Mouse (Mus musculus) urinary bladder, postnatal 14 days (tissue): ENCODE measurements around the gene Baz1a.
A peak's percentile ranks its signal among the peaks of the same experiment; 100 is the strongest.
"Not testable (repeated sequence)": the region's sequence is repeated elsewhere in the genome, so short reads cannot be mapped to it uniquely, and the experiment has no call there.

Experiments used
- DNase-seq: peaks from one replicate; pipeline ENCODE4 v3.0.0; 2021; ENCODE audit warnings: low spot score

The Baz1a gene

DNA sequence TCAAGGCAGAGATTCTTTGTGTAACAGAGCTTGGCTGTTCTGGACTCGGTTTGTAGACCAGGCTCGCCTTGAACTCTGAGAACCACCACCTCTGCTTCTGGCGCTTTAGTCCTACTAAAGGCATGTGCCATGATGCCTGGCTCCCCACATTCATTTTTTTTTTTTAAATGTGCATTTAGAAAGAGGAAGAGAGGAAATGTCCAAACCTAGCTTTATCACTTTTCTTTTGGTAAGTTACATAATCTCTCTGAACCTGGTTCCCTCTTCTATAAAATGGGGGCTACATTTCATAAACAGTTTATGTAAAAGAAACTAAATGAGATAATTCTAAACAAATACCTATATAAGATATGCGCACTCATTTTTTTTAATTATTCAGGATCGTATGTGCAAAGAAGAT, 33.2 kb downstream of the Baz1a start:
- no peak for DNase-seq

DNA sequence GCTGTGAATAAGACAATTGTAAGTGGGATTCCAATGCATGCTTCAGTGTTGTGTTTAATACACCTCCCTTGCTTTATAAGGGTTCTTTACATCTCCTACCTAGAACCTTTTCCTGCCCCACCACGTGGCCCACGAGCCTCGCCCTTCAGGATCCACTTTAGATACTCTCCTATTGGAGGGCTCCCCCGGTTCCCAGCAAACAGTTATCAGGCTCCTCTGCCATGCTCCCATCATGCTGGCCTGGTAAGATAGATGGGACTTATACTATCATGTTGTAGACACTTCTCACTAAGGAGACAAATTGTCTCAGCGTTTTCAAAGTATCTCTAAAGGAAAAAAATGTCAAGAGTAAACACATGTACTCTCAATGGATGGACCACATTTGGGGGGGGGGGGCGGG, 33.6 kb downstream of the Baz1a start:
- DNase-seq = no peak

DNA sequence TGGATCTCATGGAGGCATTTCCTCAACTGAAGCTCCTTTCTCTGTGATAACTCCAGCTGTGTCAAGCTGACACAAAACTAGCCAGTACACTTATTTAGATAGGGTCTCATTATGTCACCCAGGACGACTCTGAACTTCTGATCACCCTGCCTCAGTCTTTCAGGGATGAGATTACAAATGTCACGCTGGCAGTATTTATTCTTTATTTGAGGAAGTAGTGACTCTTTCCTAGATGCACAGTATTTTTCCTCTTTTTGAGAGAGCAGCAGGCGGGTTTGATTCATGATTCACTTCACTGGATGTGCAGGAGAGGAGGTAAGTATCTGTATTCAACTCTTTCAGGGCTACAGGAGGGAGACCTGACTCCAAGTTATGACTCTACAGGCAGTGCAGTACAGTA, 45.1 kb downstream of the Baz1a start:
- DNase-seq = no peak

DNA sequence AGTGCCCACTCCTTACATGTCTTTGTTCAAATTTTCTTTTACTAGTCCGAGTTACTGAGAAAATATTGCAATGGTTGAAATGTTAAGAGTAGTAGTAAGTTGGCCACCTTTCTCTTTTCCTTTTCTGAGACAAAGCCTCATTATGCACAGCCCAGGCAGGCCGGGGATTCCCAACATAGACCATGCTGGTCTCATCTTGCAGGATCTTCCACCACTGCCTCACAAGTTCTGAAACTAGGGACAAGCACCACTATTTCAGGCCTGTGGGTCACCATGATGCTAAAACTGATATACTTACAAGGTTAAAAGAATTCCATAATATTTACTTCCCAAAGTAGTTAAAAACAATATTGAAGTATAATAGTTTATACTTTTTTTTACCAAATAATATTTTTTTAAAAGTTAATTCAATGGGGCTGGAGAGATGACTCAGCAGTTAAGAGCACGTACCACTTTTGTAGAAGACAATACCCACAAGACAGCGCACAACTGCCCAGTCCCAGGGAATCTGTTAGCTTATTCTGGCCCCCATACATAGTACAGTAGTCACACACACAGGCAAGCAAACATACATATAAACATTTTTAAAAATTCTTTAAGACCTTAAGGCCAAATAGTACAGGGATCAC, 48.5 kb downstream of the Baz1a start:
- DNase-seq = no peak

DNA sequence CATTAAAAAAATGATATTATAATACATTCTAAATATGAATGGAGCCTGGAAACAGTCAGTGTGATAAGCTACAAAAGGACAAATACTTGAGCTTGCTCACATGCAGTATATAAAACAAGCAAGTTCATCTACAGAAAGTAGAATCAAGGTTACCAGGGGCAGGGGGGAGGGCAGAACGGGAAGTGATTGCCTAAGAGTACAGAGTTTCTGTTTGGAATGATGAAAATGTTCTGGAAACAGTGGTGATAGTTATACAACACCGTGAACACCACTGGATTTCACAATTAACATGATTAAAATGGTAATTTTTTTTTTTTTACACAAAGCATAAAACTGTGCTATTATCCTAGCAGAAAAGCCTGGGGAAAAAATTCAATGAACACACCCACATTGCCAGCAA, 54.6 kb downstream of the Baz1a start:
- DNase-seq = no peak

DNA sequence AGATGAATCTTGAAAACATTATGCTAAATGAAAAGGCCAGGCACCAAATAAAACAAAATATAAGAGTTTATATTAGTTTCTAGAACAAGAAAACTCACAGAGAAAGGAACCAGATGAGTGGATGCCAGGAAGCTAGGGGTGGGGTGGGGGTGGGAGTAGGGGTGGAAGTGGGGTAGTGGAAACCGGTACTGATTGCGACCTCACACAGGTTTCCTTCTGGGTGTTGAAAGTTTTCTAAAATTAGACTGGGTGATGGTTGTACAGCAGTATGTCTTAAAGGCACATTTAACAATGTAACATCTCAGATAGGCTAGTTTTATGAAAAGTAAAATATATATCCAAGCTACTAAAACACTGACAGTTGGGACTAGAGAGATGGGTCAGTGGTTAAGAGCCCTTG, 57.2 kb downstream of the Baz1a start:
- DNase-seq = no peak

DNA sequence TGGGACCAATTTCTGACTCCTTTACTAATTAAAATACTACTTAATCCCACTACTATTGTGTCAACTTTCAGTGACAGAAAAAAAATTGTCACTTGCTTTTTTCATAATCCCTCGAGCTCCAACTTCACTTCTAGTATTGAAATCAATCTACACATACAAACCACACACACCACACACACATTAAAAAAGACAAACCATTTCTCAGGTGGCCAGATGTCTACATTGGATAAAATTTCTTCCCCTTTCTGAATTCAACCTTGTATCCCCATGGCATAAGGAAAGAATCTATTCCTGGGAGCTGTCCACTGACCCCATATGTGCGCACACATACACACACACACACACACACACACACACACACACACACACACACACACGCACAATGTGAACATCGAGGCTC, 57.7 kb downstream of the Baz1a start:
- DNase-seq = no peak

DNA sequence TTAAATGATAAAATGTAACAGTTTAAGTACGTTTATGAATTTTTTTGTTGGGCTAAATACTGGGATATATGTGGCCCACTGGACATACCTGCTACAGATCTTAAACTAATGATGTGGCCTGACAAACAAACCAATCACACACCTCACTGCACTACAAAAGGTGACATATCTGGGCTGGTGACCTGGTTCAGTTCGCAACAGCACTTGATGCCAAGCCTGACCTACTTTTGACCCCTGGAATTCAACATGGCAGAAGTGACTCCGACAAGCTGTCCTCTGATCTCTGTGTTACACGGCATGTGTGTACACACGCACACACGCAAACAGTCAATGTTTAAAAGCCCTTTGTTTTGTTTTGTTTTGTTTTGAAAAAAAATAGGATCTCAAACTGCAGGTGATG, 68.0 kb downstream of the Baz1a start:
- DNase-seq = no peak

DNA sequence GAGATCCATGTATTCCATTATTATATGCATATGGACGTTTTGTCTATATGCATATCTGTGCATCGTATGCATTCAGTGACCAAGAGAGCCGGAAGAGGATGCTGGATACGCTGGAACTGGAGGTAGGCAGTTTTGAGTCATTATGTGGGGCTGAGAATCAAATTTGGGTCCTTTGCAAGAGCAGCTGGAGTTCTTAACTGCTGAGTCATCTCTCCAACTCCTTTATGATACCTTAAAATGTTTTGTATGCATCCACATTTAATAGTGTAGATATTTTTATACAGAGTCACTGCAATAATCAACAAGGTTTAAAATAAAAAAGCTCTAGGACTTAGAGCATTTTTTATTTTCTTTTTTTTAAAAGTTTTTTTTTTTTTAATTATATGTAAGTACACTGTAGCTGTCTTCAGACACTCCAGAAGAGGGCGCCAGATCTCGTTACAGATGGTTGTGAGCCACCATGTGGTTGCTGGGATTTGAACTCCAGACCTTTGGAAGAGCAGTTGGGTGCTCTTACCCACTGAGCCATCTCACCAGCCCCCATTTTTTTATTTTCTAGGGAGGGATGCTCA, 71.5 kb downstream of the Baz1a start:
- DNase-seq = not testable (repeated sequence)

DNA sequence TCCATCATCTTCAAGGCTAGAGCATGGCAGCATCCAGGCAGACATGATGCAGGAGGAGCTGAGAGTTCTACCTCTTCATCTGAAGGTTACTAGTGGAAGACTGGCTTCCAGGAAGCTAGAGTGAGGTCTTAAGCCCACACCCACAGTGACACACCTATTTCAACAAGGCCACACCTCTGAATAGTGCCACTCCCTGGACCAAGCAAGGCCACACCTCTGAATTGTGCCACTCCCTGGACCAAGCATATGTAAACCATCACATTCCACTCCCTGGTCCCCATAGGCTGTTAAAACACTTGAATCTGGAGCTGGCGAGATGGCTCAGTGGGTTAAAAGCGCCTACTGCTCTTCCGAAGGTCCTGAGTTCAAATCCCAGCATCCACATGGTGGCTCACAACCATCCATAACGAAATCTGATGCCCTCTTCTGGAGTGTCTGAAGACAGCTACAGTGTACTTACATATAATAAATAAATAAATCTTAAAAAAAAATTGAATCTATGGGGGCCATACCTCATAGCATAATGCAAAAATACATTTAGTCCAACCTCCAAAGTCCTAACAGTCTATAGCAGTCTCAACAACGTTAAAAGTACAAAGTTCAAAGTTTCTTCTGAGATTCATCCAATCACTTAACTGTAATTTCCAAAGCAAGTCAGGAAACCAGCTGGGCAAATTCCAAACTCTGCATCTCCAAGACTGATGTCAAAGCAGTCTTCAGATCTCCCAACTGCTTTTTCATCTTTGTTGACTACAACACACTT, 76.4 kb downstream of the Baz1a start:
- not testable (repeated sequence) for DNase-seq

DNA sequence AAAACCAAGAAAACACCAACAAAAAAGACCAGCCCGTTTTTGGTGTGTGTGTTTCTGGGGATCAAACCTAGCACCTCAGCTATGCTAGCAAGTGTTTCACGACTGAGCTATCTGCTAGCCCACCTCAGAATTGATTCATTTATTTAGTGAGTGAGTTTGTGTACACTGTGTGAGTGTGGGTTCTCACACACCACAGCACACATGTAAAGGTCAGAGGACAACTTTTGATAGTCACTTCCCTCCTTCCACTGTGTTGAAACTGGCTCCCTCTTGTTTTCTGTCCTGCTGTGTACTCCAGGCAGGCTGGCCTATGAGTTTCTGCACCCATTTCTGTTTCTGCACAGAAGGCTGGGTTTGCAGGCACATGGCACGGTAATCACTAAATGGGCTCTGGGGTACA, 103.8 kb downstream of the Baz1a start:
- DNase-seq = no peak

DNA sequence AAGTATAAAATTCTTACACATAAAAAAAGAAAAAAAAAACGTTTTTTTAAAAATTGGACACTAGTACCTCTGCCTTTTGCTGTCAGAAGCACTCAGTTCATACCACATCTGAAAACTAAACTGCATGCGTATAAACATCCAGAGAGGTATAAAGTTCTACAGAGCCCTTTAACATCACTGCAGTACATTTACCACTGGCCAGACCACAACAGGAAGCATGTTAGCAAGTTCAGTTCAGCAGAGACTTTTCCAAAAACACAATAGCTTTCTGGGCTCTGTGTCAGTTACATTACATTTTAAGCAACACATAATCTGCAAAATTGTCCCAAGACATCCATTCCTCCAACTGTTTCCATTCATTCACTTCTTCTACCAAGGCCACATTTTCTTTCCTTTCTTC, 121.6 kb downstream of the Baz1a start:
- not testable (repeated sequence) for DNase-seq

DNA sequence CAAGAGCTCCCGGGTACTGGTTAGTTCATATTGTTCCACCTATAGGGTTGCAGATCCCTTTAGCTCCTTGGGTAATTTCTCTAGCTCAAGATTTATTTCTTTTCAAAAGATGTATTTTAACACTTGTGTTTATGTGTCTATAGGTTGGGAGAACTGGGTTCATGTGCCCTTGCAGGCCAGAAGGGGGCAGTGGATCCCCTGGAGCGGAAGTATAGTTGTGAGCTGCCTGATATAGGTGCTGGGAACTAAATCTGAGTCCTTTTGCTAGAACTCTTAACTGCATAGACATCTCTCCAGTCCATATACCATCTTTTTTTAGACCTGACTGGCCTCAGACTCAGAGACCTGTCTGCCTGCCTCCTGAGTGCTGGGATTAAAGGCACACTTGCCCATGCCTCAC, 123.7 kb downstream of the Baz1a start:
- no peak for DNase-seq

DNA sequence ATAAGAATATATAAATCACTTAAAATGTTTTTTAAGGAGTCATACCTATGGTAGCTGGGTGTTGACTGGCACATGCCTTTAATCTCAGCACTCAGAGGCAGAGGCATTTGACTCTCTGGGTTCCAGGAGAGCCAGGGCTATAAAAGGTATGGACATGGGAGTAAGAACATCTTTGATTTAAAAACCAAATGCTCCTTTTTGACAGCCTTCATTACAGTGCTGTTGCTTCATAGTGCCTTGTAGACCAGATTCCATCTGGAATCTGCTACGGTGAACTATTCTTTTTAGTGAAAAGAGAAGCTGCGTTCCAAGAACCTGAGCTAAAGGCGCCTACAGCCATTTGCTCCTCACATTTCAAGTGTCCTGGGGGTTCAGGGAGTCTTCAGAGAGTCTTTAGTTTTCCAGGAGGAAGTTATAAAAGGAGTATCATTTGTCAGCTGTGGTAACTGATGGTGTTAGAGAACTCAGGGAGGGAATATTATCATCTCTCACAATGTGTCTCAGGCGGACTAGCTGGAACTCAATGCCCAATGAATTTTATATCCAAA, 126.5 kb downstream of the Baz1a start:
- no peak for DNase-seq

DNA sequence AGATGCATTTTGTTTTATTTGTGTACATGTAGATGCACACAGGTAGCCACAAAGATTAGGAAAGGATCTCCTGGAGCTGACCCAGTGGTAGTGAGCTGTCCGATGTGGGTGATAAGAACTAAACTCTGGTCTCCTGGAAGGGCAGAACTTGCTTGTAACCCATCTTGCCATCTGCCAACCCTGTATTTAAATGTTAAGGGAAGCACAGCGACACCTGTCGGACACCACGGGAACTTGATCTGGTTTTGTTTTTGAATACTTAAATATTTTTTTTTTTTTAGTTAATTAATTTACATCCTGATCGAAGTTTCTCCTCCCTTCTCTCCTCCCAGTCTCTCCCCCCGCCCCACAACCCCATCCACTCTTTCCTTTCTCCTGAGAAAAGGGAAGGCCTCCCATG, 134.5 kb downstream of the Baz1a start:
- DNase-seq = peak; percentile 74

DNA sequence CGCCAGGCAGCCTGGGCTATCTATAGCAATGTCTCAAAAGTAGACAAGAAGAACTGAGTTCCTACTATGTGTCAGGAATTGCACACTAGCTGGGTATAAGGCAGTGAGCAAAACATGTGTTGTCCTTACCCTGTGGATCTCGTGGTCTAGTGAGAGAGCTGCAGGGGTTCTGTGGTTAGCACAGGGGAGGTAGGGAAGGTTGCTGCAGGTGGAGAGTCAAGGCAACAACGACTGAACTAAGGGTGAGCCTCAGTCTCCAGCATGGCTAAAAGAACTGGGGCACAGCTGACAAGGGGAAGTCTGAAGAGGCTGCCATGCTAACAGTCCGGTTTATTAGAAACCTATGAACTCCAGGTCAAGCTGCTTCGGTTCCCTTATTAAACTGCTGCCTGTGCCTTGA, 134.9 kb downstream of the Baz1a start:
- no peak for DNase-seq

DNA sequence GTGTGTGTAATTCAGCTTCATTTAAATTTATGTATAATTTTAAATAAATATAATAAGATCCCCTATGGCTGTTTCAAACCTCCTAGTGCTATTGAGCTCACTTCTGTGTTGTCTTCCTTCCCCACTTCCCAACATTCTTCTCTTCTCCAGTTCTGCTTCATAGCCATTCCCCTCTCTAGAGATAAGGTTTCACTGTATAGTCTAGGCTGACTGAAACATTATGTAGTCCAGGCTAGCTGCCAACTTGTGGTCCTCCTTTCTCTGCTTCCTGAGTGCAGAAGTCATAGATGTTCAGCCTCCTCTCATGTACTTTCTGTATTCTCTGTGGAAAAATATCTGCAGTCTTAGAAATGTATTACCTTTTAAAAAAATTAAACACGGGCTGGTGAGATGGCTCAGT, 136.3 kb downstream of the Baz1a start:
- DNase-seq = no peak

DNA sequence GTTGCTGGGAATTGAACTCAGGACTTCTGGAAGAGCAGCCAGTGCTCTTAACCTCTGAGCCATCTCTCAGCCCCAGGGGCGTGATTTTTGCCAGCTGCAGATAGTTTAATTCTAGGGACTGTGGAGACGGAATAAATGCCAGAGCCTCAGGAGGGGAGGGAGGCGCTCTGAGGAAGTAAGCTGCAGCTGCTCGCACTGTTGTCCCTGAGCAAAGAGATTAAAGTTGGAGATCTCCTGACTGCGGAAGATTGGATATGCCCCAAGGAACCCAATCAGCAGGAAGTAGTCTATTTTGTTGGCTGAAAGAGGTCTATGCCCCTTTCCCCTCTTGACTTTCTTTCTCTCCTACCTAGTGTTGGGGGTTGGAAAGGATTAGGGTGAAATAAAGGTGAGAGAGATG, 137.3 kb downstream of the Baz1a start:
- DNase-seq = no peak

DNA sequence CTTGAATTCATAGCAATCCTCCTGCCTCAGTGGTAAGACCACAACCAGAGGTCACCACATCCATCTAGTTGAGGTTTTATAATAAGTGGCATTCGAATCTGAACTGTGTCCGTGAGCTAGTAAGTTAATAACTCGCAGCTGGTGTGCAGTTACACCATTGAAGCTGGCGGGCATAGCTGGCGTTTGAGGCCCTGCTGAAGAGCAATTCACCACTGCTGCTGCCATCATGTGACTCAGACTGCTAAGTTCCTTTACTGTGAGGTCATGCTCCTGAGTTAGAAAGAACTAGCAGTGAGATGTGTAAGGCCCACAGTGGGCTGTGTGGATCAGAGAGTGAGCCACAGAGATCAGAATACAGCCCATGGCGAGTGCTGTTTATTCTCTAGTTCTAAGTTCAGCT, 139.4 kb downstream of the Baz1a start:
- no peak for DNase-seq

DNA sequence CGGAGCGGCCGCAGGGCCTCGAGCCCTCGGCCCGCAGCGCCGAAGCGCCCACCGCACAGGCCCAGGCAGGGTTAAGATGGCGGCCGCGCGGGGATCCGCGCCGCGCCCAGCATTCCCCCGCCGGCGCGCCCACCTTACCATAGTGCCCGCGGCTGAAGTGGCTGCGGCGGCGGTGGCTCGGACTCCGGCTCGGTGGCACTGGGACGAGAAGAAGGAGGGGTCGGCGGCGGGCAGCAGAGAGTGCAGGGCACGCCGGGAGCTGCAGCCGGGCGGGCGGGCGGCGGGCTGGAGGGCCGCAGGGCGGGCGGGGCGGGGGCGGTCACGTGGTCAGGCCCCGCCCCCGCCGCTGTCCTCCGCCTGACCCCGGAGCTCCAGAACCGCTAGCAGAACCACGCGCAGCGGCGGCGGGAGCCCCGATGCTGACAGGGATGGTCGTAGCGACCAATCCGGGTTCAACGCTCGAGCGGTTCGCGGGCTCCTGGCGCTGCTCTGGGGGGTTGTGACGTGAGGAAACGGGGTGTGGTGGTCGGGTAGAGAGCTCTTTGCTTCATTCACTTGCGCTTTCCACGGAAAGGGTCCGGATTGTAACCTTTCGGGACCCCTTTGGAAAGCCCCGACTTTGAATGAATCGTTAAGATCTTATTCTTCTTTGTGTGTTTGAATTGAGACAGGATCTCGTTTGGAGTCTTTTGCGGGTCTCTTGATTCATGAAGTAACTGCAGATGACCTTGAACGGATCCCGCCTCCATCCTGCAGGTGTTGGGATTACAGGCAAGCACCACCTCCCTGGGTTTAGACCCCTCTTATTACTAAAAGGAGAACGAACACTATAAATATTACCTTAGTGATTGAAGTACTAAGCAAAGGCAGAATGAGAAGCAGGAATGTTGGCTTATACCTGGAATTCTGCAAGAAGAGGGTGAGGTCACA, 151.3 kb downstream of the Baz1a start, which contains the start of gene Cfl2:
Gene Cfl2, minus strand, starts transcription at position 272 of the 930 bp plus-strand sequence.
- DNase-seq = peak; percentile 81

DNA sequence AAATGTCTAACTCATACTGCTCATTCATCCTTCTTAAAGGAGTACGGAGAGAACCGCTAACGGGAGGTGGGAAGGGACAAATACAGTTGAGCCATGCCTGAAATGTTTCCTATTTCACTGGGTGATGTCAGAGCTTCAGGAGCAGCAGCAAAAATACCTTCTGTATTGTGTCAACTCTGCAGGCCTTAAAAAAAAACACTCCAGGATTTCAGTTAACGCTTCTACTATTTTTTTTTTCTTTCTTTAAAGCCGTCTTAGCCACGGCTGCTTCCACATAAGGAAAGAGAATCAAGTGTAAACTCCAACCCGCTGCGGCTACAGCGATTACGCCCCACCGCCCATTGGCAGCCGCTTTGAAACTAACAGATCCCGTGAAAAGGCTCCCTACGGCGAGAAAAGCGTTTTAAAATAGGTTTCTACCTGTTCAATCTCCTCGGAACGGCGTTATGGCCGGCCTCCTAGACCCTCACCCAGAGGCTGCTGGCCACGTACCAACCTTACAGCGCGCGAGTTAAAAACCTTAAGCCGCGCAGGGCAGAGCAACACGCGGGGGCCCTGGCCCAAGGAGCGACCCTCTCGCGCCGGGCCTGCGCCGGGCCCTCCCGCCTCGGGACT, 152.1 kb downstream of the Baz1a start:
- peak; percentile 46 for DNase-seq

DNA sequence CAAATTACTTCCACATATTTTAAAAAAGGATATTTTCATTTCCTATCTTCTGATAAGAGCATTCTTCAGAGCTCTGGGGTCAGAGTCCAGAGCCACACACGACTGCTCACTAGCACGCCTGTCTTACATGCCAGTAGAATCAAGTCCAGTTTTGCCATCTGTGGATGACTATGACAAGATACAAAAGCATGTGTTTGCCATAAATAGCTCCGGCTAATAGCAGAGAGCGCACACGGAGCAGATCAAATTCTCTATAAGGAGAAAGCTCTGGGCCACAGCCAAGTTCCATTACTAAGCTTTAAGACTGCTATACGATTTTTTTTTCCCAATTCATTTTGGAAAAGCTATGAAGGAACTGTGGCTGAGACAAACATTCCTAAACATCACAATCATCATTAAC, 154.6 kb downstream of the Baz1a start:
- DNase-seq = no peak
